ENCODE assay signal across 34 mouse cellular contexts in the genomic region with DNA sequence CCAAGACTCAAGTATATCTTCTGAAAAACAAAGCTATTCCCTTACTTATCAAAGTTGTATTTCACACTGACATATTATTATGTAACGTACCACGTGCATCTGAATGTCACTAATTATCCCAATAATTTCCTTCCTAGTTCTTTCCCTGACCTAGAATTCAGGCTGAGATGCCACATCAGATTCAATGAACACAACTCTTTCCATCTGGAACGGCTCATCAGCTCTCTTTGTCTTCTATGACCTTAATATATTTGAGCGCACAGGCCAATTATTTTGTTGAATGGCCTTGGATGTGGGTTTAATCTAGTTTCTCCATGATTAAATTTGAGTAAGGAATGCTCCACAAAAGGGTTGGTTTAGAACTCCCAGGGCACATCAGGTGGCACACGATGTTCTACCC.
"Had no signal": no experiment of that assay in that cellular context is flagged by ENCODE, and none has a peak within 500 bp of the region (broad histone marks: within the 10 kb centered on the region; RNA-seq: fewer than 3 reads in every experiment).

No protein-coding gene starts in this region.

- H3K4me3 ChIP-seq: heart, embryonic 10.5 days; heart, embryonic 12.5 days; heart, embryonic 13.5 days; heart, embryonic 15.5 days; hindbrain, embryonic 10.5 days; hindbrain, embryonic 12.5 days; hindbrain, embryonic 13.5 days; hindbrain, embryonic 15.5 days; intestine, embryonic 15.5 days; kidney, embryonic 15.5 days; layer of hippocampus, adult 2 months had no signal

- ATAC-seq: hindbrain, embryonic 16.5 days; hindbrain, postnatal 0 days; inflammation-experienced regulatory T-cells, adult 6 months; intestine, embryonic 15.5 days; intestine, embryonic 16.5 days; intestine, postnatal 0 days had no signal

- H3K27ac ChIP-seq: heart, embryonic 10.5 days; heart, embryonic 13.5 days; heart, embryonic 15.5 days; hindbrain, embryonic 10.5 days; hindbrain, embryonic 12.5 days; hindbrain, embryonic 13.5 days; hindbrain, embryonic 14.5 days; hindbrain, embryonic 15.5 days; hindbrain, postnatal 0 days; intestine, embryonic 15.5 days; kidney, embryonic 15.5 days; kidney, postnatal 0 days had no signal

- H3K4me1 ChIP-seq: intestine, embryonic 15.5 days had no signal

- DNase-seq: heart, postnatal 10 days; heart, postnatal 14 days; heart, postnatal 36 days; kidney, adult 11 months; kidney, adult 18-20 months; kidney, adult 2 months; kidney, adult 8-10 months; kidney, adult 9 months; kidney, postnatal 10 days; kidney, postnatal 14 days; kidney, postnatal 25 days; kidney, postnatal 36 days; kidney, postnatal 4 days; layer of hippocampus, adult 9-11 months; layer of hippocampus, postnatal 36 days had no signal

- H3K9ac ChIP-seq: heart, embryonic 12.5 days; heart, embryonic 13.5 days; heart, embryonic 15.5 days; hindbrain, embryonic 12.5 days; hindbrain, embryonic 13.5 days; hindbrain, embryonic 14.5 days; hindbrain, embryonic 15.5 days; intestine, embryonic 15.5 days; kidney, embryonic 15.5 days had no signal

- H3K9me3 ChIP-seq: heart, embryonic 10.5 days; heart, embryonic 12.5 days; heart, embryonic 13.5 days; heart, embryonic 15.5 days; hindbrain, embryonic 10.5 days; hindbrain, embryonic 12.5 days; hindbrain, embryonic 13.5 days; hindbrain, embryonic 15.5 days; intestine, embryonic 15.5 days; kidney, embryonic 15.5 days had no signal

- H3K27me3 ChIP-seq: heart, embryonic 12.5 days; heart, embryonic 13.5 days; heart, embryonic 15.5 days; hindbrain, embryonic 12.5 days; hindbrain, embryonic 13.5 days; hindbrain, embryonic 15.5 days; intestine, embryonic 15.5 days; kidney, embryonic 15.5 days had no signal

- H3K4me2 ChIP-seq: heart, embryonic 11.5 days; heart, embryonic 12.5 days; heart, embryonic 13.5 days; heart, embryonic 15.5 days; hindbrain, embryonic 12.5 days; hindbrain, embryonic 13.5 days; hindbrain, embryonic 14.5 days; hindbrain, embryonic 15.5 days; intestine, embryonic 15.5 days; kidney, embryonic 15.5 days had no signal
